Mouse (Mus musculus) heart, embryonic 11.5 days (tissue): Measurements from ENCODE around the gene Ly75. TPM values are rescaled to one million over a fixed set of nuclear protein-coding genes. Genes with fewer than 3 reads are reported as not detected.

Source experiments
- ATAC-seq: fragments of 200-750 bp; cut with Nextera tagmentation; replicated peaks from 2 replicates; pipeline ENCODE4 v1.8.0; 2017; ENCODE audit warnings: moderate library complexity; ENCODE audit not compliant: insufficient number of reproducible peaks, low FRiP score, low TSS enrichment
- H3K27ac ChIP-seq: fragments of 300-500 bp; sonication (generic); 2 replicates; pipeline ENCODE4 v1.5.1; 2014; ENCODE audit warnings: mild to moderate bottlenecking, low read depth, low read length
- H3K27me3 ChIP-seq: fragments of 300-500 bp; sonication (generic); 2 replicates; pipeline ENCODE4 v1.6.1; 2014; ENCODE audit warnings: mild to moderate bottlenecking, low read length, mixed read lengths; ENCODE audit not compliant: control insufficient read depth, insufficient read depth
- H3K36me3 ChIP-seq: fragments of 300-500 bp; sonication (generic); 2 replicates; pipeline ENCODE4 v1.6.1; 2014; ENCODE audit warnings: mild to moderate bottlenecking, low read length, moderate library complexity, mixed read lengths; ENCODE audit not compliant: control insufficient read depth, insufficient read depth
- H3K4me1 ChIP-seq: fragments of 300-500 bp; sonication (generic); 2 replicates; pipeline ENCODE4 v1.6.1; 2014; ENCODE audit warnings: low read length; ENCODE audit not compliant: control insufficient read depth, insufficient read depth
- H3K4me2 ChIP-seq: fragments of 300-500 bp; sonication (generic); 2 replicates; pipeline ENCODE4 v1.6.1; 2014; ENCODE audit warnings: mild to moderate bottlenecking, moderate library complexity
- H3K4me3 ChIP-seq: fragments of 300-500 bp; sonication (generic); 2 replicates; pipeline ENCODE4 v1.5.1; 2014; ENCODE audit warnings: low read depth, low read length
- H3K9ac ChIP-seq: fragments of 300-500 bp; sonication (generic); 2 replicates; pipeline ENCODE4 v1.6.1; 2014; ENCODE audit warnings: mild to moderate bottlenecking, low read depth, low read length, moderate library complexity
- H3K9me3 ChIP-seq: fragments of 300-500 bp; sonication (generic); replicated peaks from 2 replicates; pipeline ENCODE4 v1.6.1; 2016; ENCODE audit warnings: low read length; ENCODE audit not compliant: control insufficient read depth
- WGBS: fragments of 180-500 bp; shearing (Covaris S2); extraction: QIAGEN DNeasy Blood & Tissue Kit; methylation state at CpG from one replicate; pipeline ENCODE4 v1.1.7; 2014; ENCODE audit not compliant: insufficient replicate concordance; 5-methylcytosine and 5-hydroxymethylcytosine counted together
- polyA plus RNA-seq: library from polyadenylated mRNA; unstranded; fragments of >200 nt; fragmentation: Nextera tagmentation; extraction: Ambion mirVana; gene quantifications from 2 replicates; pipeline ENCODE4 v1.2.1, GENCODE M21; 2014

The Ly75 gene
- polyA plus RNA-seq, 1 experiment from 2014 or later, result 3.7 TPM

GRCm38 (mm10) chr2:60260621-60261350 lies 122.3 kb downstream of the Ly75 start:
- 82% methylated on average over 5 of the region's 5 CpGs for WGBS
- no peak overlapping the region for H3K9ac ChIP-seq
- H3K36me3 ChIP-seq, result no peaks in the 10 kb centered on the region
- H3K27me3 ChIP-seq, result no peaks in the 10 kb centered on the region
- H3K9me3 ChIP-seq, result no peaks in the 10 kb centered on the region
- no peak for ATAC-seq
- no peak overlapping the region for H3K27ac ChIP-seq
- H3K4me1 ChIP-seq, result no peaks in the 10 kb centered on the region
- H3K4me2 ChIP-seq, result no peak overlapping the region
- no peak overlapping the region for H3K4me3 ChIP-seq

- no peak for ATAC-seq
- Histone ChIP-seq H3K4me2 (no peak overlapping the region), H3K4me1 (no peaks in the 10 kb centered on the region), H3K36me3 (peaks cover 3% of the 10 kb centered on the region; the same call in 1 of the 2 replicates), H3K9me3 (no peaks in the 10 kb centered on the region), H3K27me3 (no peaks in the 10 kb centered on the region), H3K4me3 (no peak overlapping the region), H3K27ac (no peak overlapping the region), H3K9ac (no peak overlapping the region)
- WGBS, result 97% methylated on average over 5 of the region's 5 CpGs
Measured at GRCm38 (mm10) chr2:60259186-60259585, 123.9 kb downstream of the Ly75 start.

DNA sequence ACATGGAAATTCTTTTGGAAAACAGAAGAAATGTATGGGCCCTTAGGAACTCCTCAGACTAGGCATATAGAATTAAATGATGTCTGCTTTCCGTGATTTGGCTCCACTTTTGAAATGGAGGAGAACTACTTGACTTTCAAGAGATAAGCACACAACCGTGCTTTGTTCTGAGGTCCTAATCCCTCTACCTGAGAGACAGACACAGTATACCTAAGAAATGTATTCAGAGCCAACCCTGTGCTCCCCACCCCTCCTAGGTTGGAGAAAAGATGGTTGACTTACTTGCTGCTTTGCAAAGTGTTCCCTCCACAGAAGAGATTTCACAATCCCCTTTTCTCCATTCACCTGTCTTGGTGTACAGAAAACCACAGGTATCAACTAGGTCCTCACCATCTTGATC lies 126.4 kb downstream of the Ly75 start:
- Histone ChIP-seq H3K36me3 (peaks cover 4% of the 10 kb centered on the region; the same call in 1 of the 2 replicates), H3K27ac (no peak overlapping the region), H3K9me3 (no peaks in the 10 kb centered on the region), H3K4me3 (no peak overlapping the region), H3K4me2 (no peak overlapping the region), H3K27me3 (no peaks in the 10 kb centered on the region), H3K9ac (no peak overlapping the region), H3K4me1 (no peaks in the 10 kb centered on the region)
- 77% methylated on average over 2 of the region's 2 CpGs for WGBS
- ATAC-seq, result no peak

GRCm38 (mm10) chr2:60253506-60253905 lies 129.6 kb downstream of the Ly75 start:
- H3K4me1 ChIP-seq, result no peaks in the 10 kb centered on the region
- no peaks in the 10 kb centered on the region for H3K27me3 ChIP-seq
- peaks cover 4% of the 10 kb centered on the region for H3K36me3 ChIP-seq
- H3K4me2 ChIP-seq, result no peak overlapping the region
- no peak overlapping the region for H3K27ac ChIP-seq
- no peak for ATAC-seq
- H3K9me3 ChIP-seq, result no peaks in the 10 kb centered on the region
- no peak overlapping the region for H3K9ac ChIP-seq
- H3K4me3 ChIP-seq, result no peak overlapping the region

DNA sequence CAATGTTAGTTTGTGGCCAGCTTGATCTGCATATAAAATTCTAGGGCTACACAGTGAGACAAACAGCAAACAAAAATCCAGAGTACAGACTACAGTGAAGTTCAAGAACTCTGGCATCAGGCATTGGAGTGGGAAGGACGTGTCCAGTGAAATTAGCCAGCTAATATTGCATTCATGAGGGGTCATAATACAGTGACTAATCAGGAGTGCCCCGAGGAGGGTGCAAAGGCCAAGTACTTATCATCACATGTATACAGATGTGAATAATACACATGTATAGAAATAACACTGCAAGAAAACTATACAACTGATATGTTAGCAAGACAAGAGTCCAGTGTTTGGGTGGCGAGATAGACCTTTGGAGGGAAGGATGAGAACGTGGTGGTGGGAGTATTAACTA lies 130.3 kb downstream of the Ly75 start:
- H3K27me3 ChIP-seq, result no peaks in the 10 kb centered on the region
- peaks cover 4% of the 10 kb centered on the region for H3K36me3 ChIP-seq
- no peaks in the 10 kb centered on the region for H3K9me3 ChIP-seq
- WGBS, result 76% methylated on average over 4 of the region's 4 CpGs
- no peak overlapping the region for H3K4me3 ChIP-seq
- no peak for ATAC-seq
- no peaks in the 10 kb centered on the region for H3K4me1 ChIP-seq
- H3K9ac ChIP-seq, result no peak overlapping the region
- no peak overlapping the region for H3K27ac ChIP-seq
- no peak overlapping the region for H3K4me2 ChIP-seq

Other genes with a start within 250 kb of the Ly75 start
- 51.2 and 56.1 TPM in 2 replicates for gene Baz2b, start 173.5 kb downstream of the Ly75 start, polyA plus RNA-seq
- gene March7, start 173.4 kb downstream of the Ly75 start, polyA plus RNA-seq, result 62.6 and 65.2 TPM in 2 replicates
- gene Cd302, start 98.8 kb downstream of the Ly75 start, polyA plus RNA-seq, result 18.5 and 22.6 TPM in 2 replicates
- gene Pla2r1, start 170.0 kb upstream of the Ly75 start, polyA plus RNA-seq, result 3.2 and 3.3 TPM in 2 replicates